Mouse (Mus musculus) lung, adult 2 months (tissue): ENCODE data around the gene Gm14399. TPM values are rescaled to one million over a fixed set of nuclear protein-coding genes. Genes with fewer than 3 reads are reported as not detected.
A peak's percentile ranks its signal among the peaks of the same experiment; 100 is the strongest.
"Not testable (repeated sequence)": the region's sequence is repeated elsewhere in the genome, so short reads cannot be mapped to it uniquely, and the experiment has no call there.

Source experiments
- DNase-seq: peaks from one replicate; pipeline ENCODE4 v3.0.0; 2022
- H3K4me1 ChIP-seq: fragments of 200-500 bp; 2 replicates; pipeline ENCODE4 v1.6.1; 2011; ENCODE audit warnings: low read length; ENCODE audit not compliant: control insufficient read depth, insufficient read depth
- H3K4me3 ChIP-seq: fragments of 200-500 bp; replicated peaks from 2 replicates; pipeline ENCODE3; 2011; ENCODE audit warnings: low read depth, mild to moderate bottlenecking, control low read depth, low read length; ENCODE audit errors: extremely low read depth
- CTCF ChIP-seq: fragments of 200-500 bp; IDR thresholded peaks from 2 replicates; pipeline ENCODE4 v1.5.1; 2011; ENCODE audit warnings: mild to moderate bottlenecking, low read length, control low read depth; ENCODE audit not compliant: insufficient read depth
- POLR2A ChIP-seq: fragments of 200-500 bp; IDR thresholded peaks from 2 replicates; pipeline ENCODE4 v1.6.1; 2011; ENCODE audit warnings: low read depth, mild to moderate bottlenecking, control low read depth, low read length, borderline replicate concordance; ENCODE audit errors: extremely low read depth
- WGBS: fragments of 180-500 bp; shearing (Covaris S2); methylation state at CpG from one replicate; pipeline ENCODE4 v1.1.7; 2018; 5-methylcytosine and 5-hydroxymethylcytosine counted together
- polyA plus RNA-seq: library from polyadenylated mRNA; depleted of rRNA; stranded (reverse); fragments of >200 nt; gene quantifications from 2 replicates; pipeline ENCODE4 v1.2.3, GENCODE M21; 2012; rRNA removed

Gm14399 gene
- polyA plus RNA-seq, 1 experiment = 1.1 TPM

DNA sequence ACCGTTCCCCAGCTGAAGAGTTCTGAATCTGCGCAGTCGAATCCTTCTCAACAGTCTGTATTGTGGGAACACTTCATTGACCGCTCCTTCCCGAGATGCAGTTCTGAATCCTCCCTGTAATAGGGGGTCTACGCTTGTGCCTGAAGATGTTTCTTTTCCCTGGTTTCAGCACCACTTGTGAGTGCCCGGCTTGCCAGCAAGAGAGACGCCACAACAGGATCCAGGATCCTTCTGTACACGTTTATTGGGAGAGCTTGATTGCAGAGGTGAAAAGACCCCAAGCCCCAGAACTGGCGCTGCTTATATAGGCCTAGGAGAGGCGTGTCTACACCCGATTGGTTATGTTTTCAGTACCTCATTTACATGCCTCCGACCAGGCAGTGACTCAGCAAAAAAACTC, 14.9 kb upstream of the Gm14399 start:
- 89% methylated on average over 13 of the region's 13 CpGs for WGBS
- no peak overlapping the region for H3K4me3 ChIP-seq
- TF ChIP-seq CTCF (no peak), POLR2A (no peak)
- DNase-seq = no peak
- H3K4me1 ChIP-seq = no peaks in the 10 kb centered on the region

DNA sequence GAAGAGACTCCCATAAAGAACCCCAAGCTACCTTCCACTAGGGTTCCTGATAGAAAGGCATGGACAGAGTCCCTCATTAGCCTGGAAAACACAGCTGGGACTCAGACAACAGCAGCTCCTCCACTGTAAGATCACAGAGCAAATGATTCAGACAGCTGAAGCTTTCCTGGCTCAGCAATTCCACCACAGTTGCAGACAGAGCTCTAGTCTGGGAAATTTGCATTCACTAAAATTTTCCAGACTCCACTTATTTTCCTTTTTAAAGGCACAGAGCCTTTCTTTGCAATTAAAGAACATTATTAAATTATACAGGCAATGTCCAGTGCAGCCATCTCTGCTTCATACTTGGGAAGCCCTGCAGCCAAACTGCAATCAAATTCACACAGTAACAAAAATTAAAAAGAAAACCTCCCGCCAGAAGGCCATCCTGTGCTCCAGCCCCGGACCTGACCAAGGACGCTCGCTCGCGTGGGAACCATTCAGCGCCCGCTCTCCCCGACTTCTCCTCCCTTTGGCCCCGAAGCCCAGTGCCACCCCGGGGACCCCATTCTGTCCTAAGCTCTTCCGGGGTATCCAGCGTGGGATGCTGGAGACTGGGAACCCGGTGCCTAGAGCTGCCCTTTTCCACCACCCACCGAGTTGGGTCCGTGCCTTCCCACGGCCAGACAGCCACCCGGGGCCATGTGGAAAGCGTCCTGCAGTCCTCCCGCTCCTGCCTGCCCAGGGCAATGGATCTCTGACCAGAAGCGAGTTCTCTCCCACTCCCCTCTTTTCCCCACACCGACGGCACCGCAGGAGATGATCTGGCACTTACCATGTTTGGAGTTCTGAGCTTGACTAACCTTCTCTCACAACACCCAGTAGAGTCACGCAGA, 457 bp downstream of the Gm14399 start:
- DNase-seq = peak; percentile 46
- H3K4me3 ChIP-seq = peak overlapping the region; percentile 56
- 4% methylated on average over 25 of the region's 25 CpGs for WGBS
- H3K4me1 ChIP-seq = not testable (repeated sequence)

DNA sequence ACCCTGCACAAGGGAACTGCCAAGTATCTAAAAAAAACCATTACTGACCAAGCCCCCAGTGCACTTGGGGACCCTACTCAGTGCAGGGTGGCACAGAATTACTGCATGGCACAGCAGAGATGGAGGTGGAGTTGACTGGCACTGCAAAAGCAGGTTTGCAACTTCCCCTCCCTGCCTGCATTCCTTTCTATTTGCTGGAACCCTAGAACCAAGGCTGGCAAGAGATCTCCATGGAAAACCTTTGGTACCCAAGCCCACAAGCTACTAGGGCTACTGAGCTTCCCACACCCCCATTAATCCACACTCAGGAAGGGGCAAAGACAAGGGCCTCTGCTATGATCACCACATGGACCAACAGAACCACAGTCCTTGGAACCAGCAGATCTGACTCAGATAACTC, 1.2 kb downstream of the Gm14399 start:
- H3K4me3 ChIP-seq, H3K4me1 ChIP-seq, DNase-seq: not testable (repeated sequence)

Other genes starting within 250 kb of the Gm14399 start
- not detected in 2 replicates for gene Gm14444, start 131.8 kb downstream of the Gm14399 start, polyA plus RNA-seq
- gene Gm14393, start 74.2 kb downstream of the Gm14399 start, polyA plus RNA-seq = not detected in 2 replicates
- 0.08 and 0.15 TPM in 2 replicates for gene Gm14443, start 33.9 kb upstream of the Gm14399 start, polyA plus RNA-seq
- gene Gm14391, start 64.9 kb upstream of the Gm14399 start, polyA plus RNA-seq = 2.5 and 6.2 TPM in 2 replicates
- gene Gm14440, start 133.1 kb upstream of the Gm14399 start, polyA plus RNA-seq = not detected in 2 replicates
- 1.2 and 2.1 TPM in 2 replicates for gene Gm4631, start 196.2 kb upstream of the Gm14399 start, polyA plus RNA-seq
- 0.46 and 1.2 TPM in 2 replicates for gene Zfp968, start 230.4 kb upstream of the Gm14399 start, polyA plus RNA-seq